Mouse (Mus musculus): ENCODE measurements around the gene Srebf2.

Gene Srebf2

GRCm38 (mm10) chr15:82156902-82157301 lies 9.9 kb downstream of the Srebf2 start:
- DNase-seq (ENCODE audit: low spot score) = no peak

- no peak for DNase-seq (ENCODE audit: low spot score)
Measured at GRCm38 (mm10) chr15:82158243-82159035, 11.5 kb downstream of the Srebf2 start.

DNA sequence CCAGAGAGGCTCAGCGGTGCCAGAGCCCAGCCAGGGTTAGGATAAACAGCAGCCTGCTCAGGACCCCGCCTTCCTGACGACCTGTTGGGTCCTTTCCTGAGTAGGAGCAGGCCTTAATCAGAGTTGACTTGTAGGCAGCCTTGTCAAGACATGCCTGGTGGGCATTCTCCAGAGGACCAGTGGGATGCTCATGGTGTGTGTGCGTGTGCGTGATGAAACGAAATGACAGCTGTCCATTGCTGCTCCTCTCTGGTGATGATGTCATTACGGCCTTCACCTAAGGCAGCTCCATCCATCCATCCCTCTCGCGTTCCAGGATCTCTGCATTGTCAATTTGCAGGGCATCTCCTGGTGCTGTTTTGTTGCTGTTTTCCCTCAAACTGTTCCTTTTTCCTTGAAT lies 12.5 kb downstream of the Srebf2 start:
- no peak for DNase-seq (ENCODE audit: low spot score)

DNA sequence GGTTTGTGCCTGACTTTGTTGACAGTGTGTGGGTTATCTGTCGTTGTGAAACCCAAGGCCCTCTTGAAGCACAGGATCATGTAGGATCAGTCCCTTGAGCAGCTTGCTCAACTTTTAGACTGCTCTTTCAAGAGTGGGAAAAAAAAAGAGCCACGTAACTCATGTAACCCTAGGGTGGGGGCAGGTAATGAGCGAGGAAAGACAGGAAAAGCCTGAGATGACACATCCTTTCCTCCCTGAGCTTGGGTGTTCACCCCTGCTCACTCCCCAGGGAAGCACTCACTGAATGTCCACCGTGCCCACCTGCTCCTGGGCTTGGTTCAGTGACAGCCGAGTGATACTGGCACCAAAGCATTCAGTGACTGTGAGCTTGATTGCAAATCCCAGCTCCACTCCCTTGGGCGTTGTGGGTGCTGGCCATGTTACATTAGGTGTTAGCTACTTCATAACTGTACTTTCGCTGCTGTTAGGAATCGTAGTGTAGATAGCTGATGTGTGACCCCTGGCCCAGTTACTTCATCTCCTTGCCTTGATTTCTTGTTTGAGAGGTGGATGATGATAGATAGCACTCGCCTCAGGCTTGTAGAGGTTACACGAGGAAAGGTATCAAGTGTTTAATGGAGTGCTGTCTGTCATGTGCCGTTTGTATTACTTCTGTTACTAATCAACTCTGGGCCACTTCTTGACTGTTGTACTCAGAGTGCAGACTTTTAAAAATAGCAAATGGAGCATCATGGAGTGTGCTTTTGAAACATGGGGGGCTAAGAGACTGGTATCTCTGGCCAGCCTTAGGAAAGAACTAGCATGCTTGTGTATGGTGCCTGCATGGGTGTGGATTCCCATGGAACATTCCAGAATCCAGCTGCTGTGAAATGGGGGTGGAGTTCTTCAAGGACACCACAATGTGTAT lies 14.0 kb downstream of the Srebf2 start:
- DNase-seq (ENCODE audit: low spot score) = no peak

- DNase-seq (ENCODE audit: low spot score) = no peak
Measured at GRCm38 (mm10) chr15:82161965-82162600, 15.1 kb downstream of the Srebf2 start.

DNA sequence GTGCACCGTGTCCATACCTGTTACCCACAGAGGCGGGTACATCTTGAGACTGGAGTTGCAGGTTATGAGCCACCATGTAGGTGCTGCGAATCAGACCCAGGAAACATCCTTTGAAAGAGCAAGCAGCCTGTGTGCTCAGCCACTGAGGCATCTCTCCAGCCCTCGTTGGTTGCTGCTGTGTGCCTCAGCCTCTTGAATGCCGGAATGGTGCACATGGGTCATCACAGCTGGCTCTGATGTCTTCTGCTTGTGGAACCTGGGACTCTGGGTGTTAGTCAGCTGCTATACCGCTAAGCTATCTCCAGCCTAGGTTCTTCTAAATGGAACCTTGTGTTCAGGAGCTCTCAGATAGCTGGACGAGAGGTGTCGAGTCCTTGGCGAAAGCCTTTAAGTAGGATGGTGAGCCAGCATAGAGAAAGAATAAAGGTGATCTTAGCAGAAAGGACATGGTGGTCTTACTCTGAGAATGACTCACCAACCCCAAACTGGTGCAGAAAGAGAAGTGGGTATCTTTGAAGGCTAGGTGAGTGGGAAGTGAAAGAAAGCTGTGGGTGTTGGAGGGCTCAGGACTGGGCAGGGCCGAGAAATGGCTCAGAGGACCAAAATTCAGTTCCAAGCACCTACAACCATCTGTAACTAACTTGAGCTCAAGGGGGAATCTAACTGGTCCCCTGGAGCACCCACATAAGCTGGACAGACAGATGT lies 16.5 kb downstream of the Srebf2 start:
- no peak for DNase-seq (ENCODE audit: low spot score)

- DNase-seq (ENCODE audit: low spot score) = no peak
Measured at GRCm38 (mm10) chr15:82164061-82164399, 17.0 kb downstream of the Srebf2 start.

DNA sequence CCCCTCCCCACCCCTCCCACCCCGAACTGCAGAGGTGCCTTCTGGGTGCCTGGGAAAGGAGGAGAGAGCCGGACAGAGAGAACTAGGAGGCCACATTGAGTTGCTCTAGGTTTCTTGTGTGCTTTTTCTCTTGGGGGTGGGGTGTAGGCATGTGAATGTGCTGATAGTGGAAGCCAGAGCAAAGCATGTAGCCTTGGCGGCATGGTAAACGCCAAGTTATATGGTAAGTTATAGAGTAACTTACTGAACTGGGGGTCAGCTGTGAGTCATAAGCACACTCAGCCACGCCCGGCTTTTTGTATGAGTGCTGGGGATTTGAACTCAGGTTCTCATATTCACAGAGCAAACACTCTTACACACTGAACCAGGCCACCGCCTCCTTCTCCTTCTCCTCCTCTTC lies 17.5 kb downstream of the Srebf2 start:
- no peak for DNase-seq (ENCODE audit: low spot score)

DNA sequence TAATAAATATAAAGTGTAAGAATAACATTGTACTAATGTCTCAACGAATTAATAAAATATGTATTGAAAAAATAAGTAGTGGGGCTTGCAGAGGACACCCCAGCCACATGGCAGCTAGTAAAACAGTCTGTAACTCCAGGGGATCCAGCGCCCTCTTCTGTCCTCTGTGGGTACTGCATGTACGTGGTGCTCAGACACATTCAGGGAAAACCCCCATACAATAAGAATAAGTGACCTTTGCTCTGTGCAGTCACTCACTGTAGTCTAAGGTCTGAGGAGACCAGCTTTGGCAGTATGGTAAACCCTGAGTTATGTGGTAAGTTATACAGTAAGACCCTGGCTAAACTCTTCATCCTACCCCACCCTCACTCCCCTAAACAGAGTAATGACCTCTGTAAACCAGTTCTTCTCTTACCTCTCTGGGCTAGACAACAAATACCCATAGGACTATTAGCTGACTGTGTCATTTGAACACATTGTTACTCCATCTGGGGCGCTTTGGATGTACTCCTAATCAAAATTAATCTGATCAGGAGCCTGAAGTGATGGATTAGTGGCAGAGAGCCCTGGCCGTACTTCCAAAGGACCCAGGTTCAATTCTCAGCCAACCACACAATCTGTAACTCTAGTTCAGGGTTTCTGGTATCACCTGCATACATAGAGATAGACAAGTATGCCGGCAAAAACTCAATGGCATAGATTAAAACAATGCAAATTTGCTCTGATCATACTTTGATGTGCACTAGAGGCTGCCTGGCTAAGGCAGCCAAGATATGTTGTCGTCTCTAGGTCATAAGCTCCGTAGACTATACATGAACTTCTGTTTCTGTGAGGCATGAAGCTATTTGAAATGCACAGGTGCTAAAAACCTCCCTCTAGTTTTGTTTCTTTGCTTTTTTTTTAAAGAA lies 18.6 kb downstream of the Srebf2 start:
- DNase-seq (ENCODE audit: low spot score) = peak; percentile 89

DNA sequence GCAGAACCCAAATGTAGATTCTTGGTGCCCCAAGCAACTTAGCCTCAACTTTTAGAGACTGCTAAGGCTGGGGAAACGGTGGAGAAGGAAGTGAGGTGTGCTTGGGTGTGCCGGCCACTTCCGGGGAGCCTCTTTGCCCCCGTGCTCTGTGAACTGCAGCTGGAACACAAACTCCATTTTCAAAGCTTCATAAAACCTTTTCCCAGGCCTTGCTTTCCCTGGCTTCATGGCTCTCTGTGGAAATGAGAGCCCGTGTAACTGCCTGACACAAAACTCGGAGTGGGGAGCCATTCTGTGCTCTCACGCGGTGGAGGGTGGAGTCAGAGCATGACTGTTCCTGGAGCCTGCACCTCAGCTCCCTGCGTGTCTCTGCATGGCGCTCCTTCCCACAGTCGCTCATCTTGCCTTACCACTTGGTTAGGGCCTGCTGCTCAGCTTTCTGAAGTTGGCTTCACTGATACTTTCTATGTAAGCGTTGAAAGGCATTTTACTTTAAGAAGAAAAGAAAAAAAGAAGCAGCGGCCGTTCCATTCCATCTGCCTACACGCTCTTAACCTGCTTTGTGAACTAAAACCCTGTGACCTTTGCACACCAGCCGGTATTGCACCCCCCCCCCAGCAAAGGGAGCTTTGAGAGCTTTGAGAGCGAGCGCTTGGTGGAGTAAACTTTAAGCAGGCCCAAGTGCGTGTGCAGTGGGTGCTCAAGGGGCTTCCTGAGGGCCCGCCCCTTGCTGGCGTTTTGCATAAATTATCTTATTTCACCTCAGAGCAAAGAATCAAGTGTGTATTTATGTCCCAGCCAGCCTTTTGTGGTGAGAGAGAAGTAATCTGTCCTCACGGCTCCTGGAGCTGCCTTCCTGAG lies 19.5 kb downstream of the Srebf2 start:
- DNase-seq (ENCODE audit: low spot score) = no peak

DNA sequence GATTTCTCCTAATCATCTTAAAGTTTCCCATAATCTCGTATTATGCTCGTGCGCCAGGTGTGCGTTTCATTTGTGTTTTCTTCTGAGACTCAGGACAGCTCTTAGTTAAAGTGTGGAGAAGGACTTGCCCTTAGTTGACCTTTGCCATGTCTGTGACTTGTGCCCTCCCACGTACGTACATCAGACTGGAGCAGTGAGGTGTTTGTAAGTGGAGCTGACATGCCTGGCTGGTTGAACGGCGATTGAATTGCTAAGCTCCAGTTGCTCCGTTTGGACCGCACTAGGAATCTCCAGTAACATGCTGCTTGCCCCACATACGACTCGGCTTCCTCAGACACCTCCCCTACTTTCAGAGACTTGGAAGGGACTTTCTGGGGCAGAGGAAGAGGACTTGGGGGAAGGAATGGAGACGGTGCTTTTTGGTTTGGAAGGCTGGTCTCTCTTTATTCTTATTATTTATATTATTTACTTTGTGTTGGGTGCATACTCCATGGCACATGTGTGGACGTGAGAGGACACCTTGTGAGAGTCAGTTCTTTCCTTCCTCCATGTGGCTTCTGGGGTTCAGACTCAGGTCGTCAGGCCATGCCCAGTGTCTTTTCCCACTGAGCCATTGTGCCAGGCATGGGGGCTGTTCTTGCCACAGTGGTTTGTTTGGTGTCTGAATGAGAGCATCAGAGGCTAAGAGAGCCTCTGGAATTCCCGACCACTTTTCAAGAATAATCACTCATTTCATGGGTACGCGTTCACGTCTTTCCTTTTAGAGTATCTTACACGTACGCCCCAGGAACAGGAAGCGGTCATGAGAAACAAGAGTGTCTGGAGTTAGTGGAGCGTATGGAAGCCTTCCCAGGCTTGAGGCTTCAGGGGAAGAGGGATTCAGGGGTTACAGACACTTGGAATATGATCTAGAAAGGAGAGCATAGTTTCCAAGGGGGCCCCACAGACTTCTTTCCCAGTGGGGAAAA lies 20.5 kb downstream of the Srebf2 start:
- no peak for DNase-seq (ENCODE audit: low spot score)

DNA sequence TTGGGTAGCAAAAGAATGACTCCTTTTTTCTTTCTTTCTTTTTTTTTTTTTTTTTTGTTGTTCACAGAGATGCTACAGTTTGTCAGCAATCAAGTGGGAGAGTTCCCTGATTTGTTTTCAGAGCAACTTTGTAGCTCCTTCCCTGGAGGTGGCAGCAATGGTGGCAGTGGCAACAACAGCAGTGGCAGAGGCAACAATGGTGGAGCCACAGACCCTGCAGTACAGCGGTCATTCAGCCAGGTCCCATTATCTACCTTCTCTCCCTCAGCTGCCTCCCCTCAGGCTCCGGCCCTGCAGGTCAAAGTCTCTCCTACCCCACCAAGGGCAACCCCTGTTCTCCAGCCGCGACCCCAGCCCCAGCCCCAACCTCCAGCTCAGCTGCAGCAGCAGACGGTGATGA lies 22.7 kb downstream of the Srebf2 start:
- DNase-seq (ENCODE audit: low spot score) = no peak

- no peak for DNase-seq (ENCODE audit: low spot score)
Measured at GRCm38 (mm10) chr15:82170437-82171377, 23.7 kb downstream of the Srebf2 start.

DNA sequence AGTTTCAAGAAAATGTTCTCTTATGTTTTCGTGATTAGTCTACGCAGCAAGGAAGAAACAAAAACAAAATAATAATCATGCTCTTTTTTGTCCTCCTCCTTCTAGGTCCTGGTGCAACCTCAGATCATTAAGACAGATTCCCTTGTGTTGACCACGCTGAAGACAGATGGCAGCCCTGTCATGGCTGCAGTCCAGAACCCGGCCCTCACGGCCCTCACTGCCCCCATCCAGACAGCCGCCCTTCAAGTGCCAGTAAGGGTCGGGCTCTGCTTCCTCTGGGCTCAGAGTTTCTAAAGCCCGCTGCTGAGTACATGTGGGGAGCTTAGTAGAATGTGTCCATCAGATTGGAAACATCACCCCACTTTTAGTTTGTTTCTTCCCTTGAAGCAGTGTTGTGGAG lies 25.7 kb downstream of the Srebf2 start:
- no peak for DNase-seq (ENCODE audit: low spot score)

- no peak for DNase-seq (ENCODE audit: low spot score)
Measured at GRCm38 (mm10) chr15:82175091-82175490, 28.1 kb downstream of the Srebf2 start.

GRCm38 (mm10) chr15:82177743-82178290 lies 30.8 kb downstream of the Srebf2 start:
- DNase-seq (ENCODE audit: low spot score) = no peak

GRCm38 (mm10) chr15:82181131-82181530 lies 34.1 kb downstream of the Srebf2 start:
- no peak for DNase-seq (ENCODE audit: low spot score)
